Mouse (Mus musculus) limb, embryonic 13.5 days (tissue): ENCODE results near the gene Sgms1. TPM values are rescaled to one million over a fixed set of nuclear protein-coding genes. Genes with fewer than 3 reads are reported as not detected.

Source experiments
- ATAC-seq: fragments of 200-750 bp; cut with Nextera tagmentation; 2 replicates; pipeline ENCODE4 v1.8.0; 2017; ENCODE audit warnings: low read depth, moderate number of reproducible peaks, moderate TSS enrichment; ENCODE audit not compliant: low FRiP score
- H3K27ac ChIP-seq: fragments of 300-500 bp; sonication (generic); 2 replicates; pipeline ENCODE4 v1.5.1; 2015; ENCODE audit warnings: inconsistent platforms, mild to moderate bottlenecking, moderate library complexity
- H3K27me3 ChIP-seq: fragments of 300-500 bp; sonication (generic); 2 replicates; pipeline ENCODE4 v1.6.1; 2015; ENCODE audit warnings: mild to moderate bottlenecking, inconsistent platforms
- H3K36me3 ChIP-seq: fragments of 300-500 bp; sonication (generic); 2 replicates; pipeline ENCODE4 v1.6.1; 2015; ENCODE audit warnings: inconsistent platforms, mild to moderate bottlenecking, moderate library complexity
- H3K4me1 ChIP-seq: fragments of 300-500 bp; sonication (generic); 2 replicates; pipeline ENCODE4 v1.6.1; 2015; ENCODE audit warnings: inconsistent platforms
- H3K4me2 ChIP-seq: fragments of 300-500 bp; sonication (generic); replicated peaks from 2 replicates; pipeline ENCODE4 v1.6.1; 2015; ENCODE audit warnings: inconsistent platforms, mild to moderate bottlenecking, moderate library complexity
- H3K4me3 ChIP-seq: fragments of 300-500 bp; sonication (generic); 2 replicates; pipeline ENCODE4 v1.5.1; 2015; ENCODE audit warnings: moderate library complexity, mild to moderate bottlenecking, inconsistent platforms
- H3K9ac ChIP-seq: fragments of 300-500 bp; sonication (generic); 2 replicates; pipeline ENCODE4 v1.6.1; 2015; ENCODE audit warnings: mild to moderate bottlenecking, inconsistent platforms
- H3K9me3 ChIP-seq: fragments of 300-500 bp; sonication (generic); 2 replicates; pipeline ENCODE4 v1.6.1; 2016; ENCODE audit warnings: inconsistent platforms
- WGBS: fragments of 180-500 bp; shearing (Covaris S2); methylation state at CpG from one replicate; pipeline ENCODE4 v1.1.7; 2015; 5-methylcytosine and 5-hydroxymethylcytosine counted together
- polyA plus RNA-seq: library from polyadenylated mRNA; unstranded; fragments of >200 nt; fragmentation: Nextera tagmentation; extraction: Ambion mirVana; gene quantifications from 2 replicates; pipeline ENCODE4 v1.2.1, GENCODE M21; 2015

Sgms1 gene
- polyA plus RNA-seq, 1 experiment from 2014 or later = 31.2 TPM

GRCm38 (mm10) chr19:32238722-32239458 is 150.6 kb downstream of the Sgms1 start:
- H3K9ac ChIP-seq = no peak overlapping the region
- no peaks in the 10 kb centered on the region for H3K27me3 ChIP-seq
- WGBS = 77% methylated on average over 11 of the region's 11 CpGs
- no peak for ATAC-seq
- no peaks in the 10 kb centered on the region for H3K9me3 ChIP-seq
- H3K4me2 ChIP-seq = no peak overlapping the region
- H3K27ac ChIP-seq = no peak overlapping the region
- no peak overlapping the region for H3K4me3 ChIP-seq
- no peaks in the 10 kb centered on the region for H3K36me3 ChIP-seq
- H3K4me1 ChIP-seq = peaks cover 29% of the 10 kb centered on the region

- Histone ChIP-seq H3K36me3 (no peaks in the 10 kb centered on the region), H3K4me2 (no peak overlapping the region), H3K9me3 (no peaks in the 10 kb centered on the region), H3K4me1 (peaks cover 23% of the 10 kb centered on the region), H3K27me3 (no peaks in the 10 kb centered on the region), H3K27ac (no peak overlapping the region), H3K9ac (no peak overlapping the region), H3K4me3 (no peak overlapping the region)
- no peak for ATAC-seq
- 42% methylated on average over 5 of the region's 5 CpGs for WGBS
Observed at GRCm38 (mm10) chr19:32237685-32238084, 151.8 kb downstream of the Sgms1 start.

- Histone ChIP-seq H3K4me1 (peaks cover 22% of the 10 kb centered on the region), H3K4me3 (no peak overlapping the region), H3K9me3 (no peaks in the 10 kb centered on the region), H3K27me3 (no peaks in the 10 kb centered on the region), H3K27ac (no peak overlapping the region), H3K9ac (no peak overlapping the region), H3K4me2 (no peak overlapping the region), H3K36me3 (no peaks in the 10 kb centered on the region)
- ATAC-seq = no peak
- 97% methylated on average over 3 of the region's 3 CpGs for WGBS
Observed at GRCm38 (mm10) chr19:32237173-32237583, 152.3 kb downstream of the Sgms1 start.

- 32% methylated on average over 6 of the region's 6 CpGs for WGBS
- Histone ChIP-seq H3K27me3 (no peaks in the 10 kb centered on the region), H3K9me3 (no peaks in the 10 kb centered on the region), H3K36me3 (no peaks in the 10 kb centered on the region), H3K4me2 (no peak overlapping the region), H3K4me3 (no peak overlapping the region), H3K4me1 (peaks cover 32% of the 10 kb centered on the region), H3K27ac (no peak overlapping the region), H3K9ac (no peak overlapping the region)
- no peak for ATAC-seq
Observed at GRCm38 (mm10) chr19:32234717-32235434, 154.6 kb downstream of the Sgms1 start.

GRCm38 (mm10) chr19:32231292-32231691 is 158.2 kb downstream of the Sgms1 start:
- H3K4me1 ChIP-seq = peaks cover 26% of the 10 kb centered on the region
- WGBS = 66% methylated on average over 10 of the region's 10 CpGs
- no peaks in the 10 kb centered on the region for H3K27me3 ChIP-seq
- H3K36me3 ChIP-seq = no peaks in the 10 kb centered on the region
- no peaks in the 10 kb centered on the region for H3K9me3 ChIP-seq
- no peak overlapping the region for H3K9ac ChIP-seq
- no peak overlapping the region for H3K27ac ChIP-seq
- no peak overlapping the region for H3K4me3 ChIP-seq
- no peak overlapping the region for H3K4me2 ChIP-seq
- no peak for ATAC-seq

- no peak overlapping the region for H3K9ac ChIP-seq
- ATAC-seq = no peak
- H3K9me3 ChIP-seq = no peaks in the 10 kb centered on the region
- no peak overlapping the region for H3K4me3 ChIP-seq
- peaks cover 26% of the 10 kb centered on the region for H3K4me1 ChIP-seq
- H3K27me3 ChIP-seq = no peaks in the 10 kb centered on the region
- H3K36me3 ChIP-seq = no peaks in the 10 kb centered on the region
- no peak overlapping the region for H3K4me2 ChIP-seq
- 41% methylated on average over 5 of the region's 5 CpGs for WGBS
- H3K27ac ChIP-seq = no peak overlapping the region
Observed at GRCm38 (mm10) chr19:32230798-32231197, 158.7 kb downstream of the Sgms1 start.

- Histone ChIP-seq H3K4me2 (no peak overlapping the region), H3K27me3 (no peaks in the 10 kb centered on the region), H3K4me3 (no peak overlapping the region), H3K9ac (no peak overlapping the region), H3K27ac (no peak overlapping the region), H3K36me3 (no peaks in the 10 kb centered on the region), H3K9me3 (no peaks in the 10 kb centered on the region), H3K4me1 (peaks cover 22% of the 10 kb centered on the region)
- WGBS = 87% methylated on average over 5 of the region's 5 CpGs
- ATAC-seq = no peak
Observed at GRCm38 (mm10) chr19:32230301-32230700, 159.2 kb downstream of the Sgms1 start.

- H3K27ac ChIP-seq = no peak overlapping the region
- no peaks in the 10 kb centered on the region for H3K9me3 ChIP-seq
- H3K4me3 ChIP-seq = no peak overlapping the region
- H3K4me2 ChIP-seq = no peak overlapping the region
- peaks cover 17% of the 10 kb centered on the region for H3K4me1 ChIP-seq
- WGBS = 93% methylated on average over 5 of the region's 5 CpGs
- no peaks in the 10 kb centered on the region for H3K36me3 ChIP-seq
- no peaks in the 10 kb centered on the region for H3K27me3 ChIP-seq
- ATAC-seq = no peak
- H3K9ac ChIP-seq = no peak overlapping the region
Observed at GRCm38 (mm10) chr19:32229776-32230175, 159.7 kb downstream of the Sgms1 start.

- no peak overlapping the region for H3K4me3 ChIP-seq
- 79% methylated on average over 2 of the region's 2 CpGs for WGBS
- H3K4me1 ChIP-seq = peaks cover 12% of the 10 kb centered on the region; the same call in 1 of the 2 replicates
- H3K27ac ChIP-seq = no peak overlapping the region
- H3K4me2 ChIP-seq = no peak overlapping the region
- H3K9ac ChIP-seq = no peak overlapping the region
- no peak for ATAC-seq
- H3K36me3 ChIP-seq = peaks cover 3% of the 10 kb centered on the region
- H3K9me3 ChIP-seq = no peaks in the 10 kb centered on the region
- H3K27me3 ChIP-seq = no peaks in the 10 kb centered on the region
Observed at GRCm38 (mm10) chr19:32227175-32227574, 162.3 kb downstream of the Sgms1 start.

GRCm38 (mm10) chr19:32225097-32225490 is 164.4 kb downstream of the Sgms1 start:
- no peak for ATAC-seq

GRCm38 (mm10) chr19:32224318-32225096 is 165.0 kb downstream of the Sgms1 start:
- H3K4me1 ChIP-seq = no peaks in the 10 kb centered on the region
- H3K9me3 ChIP-seq = no peaks in the 10 kb centered on the region
- ATAC-seq = no peak
- H3K27ac ChIP-seq = no peak overlapping the region
- H3K27me3 ChIP-seq = no peaks in the 10 kb centered on the region
- H3K4me2 ChIP-seq = no peak overlapping the region
- H3K36me3 ChIP-seq = peaks cover 8% of the 10 kb centered on the region
- no peak overlapping the region for H3K4me3 ChIP-seq
- 66% methylated on average over 2 of the region's 2 CpGs for WGBS
- no peak overlapping the region for H3K9ac ChIP-seq

More at GRCm38 (mm10) chr19:32225097-32225490, 164.4 kb downstream of the Sgms1 start:
- no peaks in the 10 kb centered on the region for H3K4me1 ChIP-seq
- WGBS = 79% methylated on average over 9 of the region's 9 CpGs
- H3K27ac ChIP-seq = no peak overlapping the region
- no peaks in the 10 kb centered on the region for H3K9me3 ChIP-seq
- H3K9ac ChIP-seq = no peak overlapping the region
- no peak overlapping the region for H3K4me2 ChIP-seq
- H3K4me3 ChIP-seq = no peak overlapping the region
- no peaks in the 10 kb centered on the region for H3K27me3 ChIP-seq
- peaks cover 8% of the 10 kb centered on the region for H3K36me3 ChIP-seq

- Histone ChIP-seq H3K27ac (no peak overlapping the region), H3K9ac (no peak overlapping the region), H3K9me3 (no peaks in the 10 kb centered on the region), H3K4me1 (no peaks in the 10 kb centered on the region), H3K4me3 (no peak overlapping the region), H3K27me3 (no peaks in the 10 kb centered on the region), H3K36me3 (peaks cover 8% of the 10 kb centered on the region), H3K4me2 (no peak overlapping the region)
- WGBS = 81% methylated on average over 3 of the region's 3 CpGs
- ATAC-seq = no peak
Observed at GRCm38 (mm10) chr19:32223751-32224174, 165.8 kb downstream of the Sgms1 start.
